Mouse (Mus musculus): Measurements from ENCODE around the gene Vmn1r125.

Vmn1r125 gene

GRCm38 (mm10) chr7:21271879-21272278 is at the start of gene Vmn1r125:
Gene Vmn1r125, plus strand, starts transcription at chr7:21272179.
- WGBS: 64% methylated on average over 3 of the region's 3 CpGs

- WGBS: 71% methylated on average over 4 of the region's 4 CpGs
Observed at GRCm38 (mm10) chr7:21260517-21260916, 11.5 kb upstream of the Vmn1r125 start, which contains the start of gene Vmn1r124. Gene Vmn1r124, minus strand, starts transcription at chr7:21260617.

- no CpG with 5 or more reads among the region's 5 CpGs for WGBS
Observed at GRCm38 (mm10) chr7:21301367-21301766, 29.4 kb downstream of the Vmn1r125 start, which contains the start of gene Vmn1r126. Gene Vmn1r126, minus strand, starts transcription at chr7:21301467.

- no CpG with 5 or more reads among the region's 3 CpGs for WGBS
Observed at GRCm38 (mm10) chr7:21319761-21320160, 47.8 kb downstream of the Vmn1r125 start, which contains the start of gene Vmn1r127. Gene Vmn1r127, minus strand, starts transcription at chr7:21319861.

Measured in cerebral cortex, adult 2 months (tissue).